Mouse (Mus musculus) ZHBTc4 (cell line): ENCODE data around the gene Tubb4b.

Source experiments
- DNase-seq: peaks from one replicate; pipeline ENCODE4 v3.0.0-alpha.2; 2011; ENCODE audit warnings: low read depth, low spot score

Tubb4b gene

DNA sequence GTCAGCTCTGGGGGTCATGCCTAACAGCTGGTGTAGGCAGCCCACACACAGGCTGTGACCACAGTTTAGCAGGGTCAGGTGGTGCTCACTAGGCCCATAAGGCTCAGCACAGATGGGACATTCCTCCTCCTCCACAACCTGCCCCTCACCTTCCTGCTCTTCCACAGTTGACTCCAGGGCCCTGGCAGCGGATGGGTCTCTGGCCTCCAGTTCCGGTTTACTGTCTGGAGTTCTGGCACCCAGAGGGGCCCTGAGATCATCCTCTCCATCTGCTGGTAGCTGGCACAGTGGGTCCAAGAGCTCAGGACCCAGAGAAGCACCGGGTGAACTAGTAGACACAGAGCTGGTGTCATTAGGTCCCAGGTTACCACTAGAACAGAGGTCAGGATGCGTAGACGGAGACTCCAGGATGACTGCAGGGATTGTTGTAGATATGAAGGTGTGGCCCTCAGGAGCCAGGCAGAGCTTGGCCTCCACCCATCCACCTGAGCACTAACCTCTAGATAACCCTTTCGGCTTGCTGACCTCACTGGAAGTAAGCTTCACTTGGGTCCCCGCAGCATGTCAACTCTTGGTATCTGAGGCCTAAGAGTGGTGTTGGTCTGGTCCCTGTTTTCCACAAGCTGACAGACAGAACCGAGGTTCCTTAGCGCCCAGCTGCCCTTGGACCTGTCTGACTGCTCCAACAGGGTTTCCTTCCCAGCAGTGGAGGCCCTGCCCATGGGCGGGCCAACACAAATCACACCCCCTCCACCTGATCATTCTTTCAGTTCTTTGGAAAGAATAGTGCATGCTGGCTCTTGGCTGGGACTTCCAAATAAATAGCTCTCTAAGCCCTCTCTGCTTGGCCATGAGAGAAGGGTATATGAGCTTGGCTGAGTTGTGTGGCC, 21.9 kb upstream of the Tubb4b start, which contains the start of gene AL732309.1:
Gene AL732309.1, minus strand, starts transcription at position 681 of the 890 bp plus-strand sequence.
- no peak for DNase-seq

GRCm38 (mm10) chr2:25244144-25244543, 19.6 kb upstream of the Tubb4b start:
- DNase-seq: no peak

GRCm38 (mm10) chr2:25243342-25243741, 18.8 kb upstream of the Tubb4b start:
- DNase-seq: no peak

DNA sequence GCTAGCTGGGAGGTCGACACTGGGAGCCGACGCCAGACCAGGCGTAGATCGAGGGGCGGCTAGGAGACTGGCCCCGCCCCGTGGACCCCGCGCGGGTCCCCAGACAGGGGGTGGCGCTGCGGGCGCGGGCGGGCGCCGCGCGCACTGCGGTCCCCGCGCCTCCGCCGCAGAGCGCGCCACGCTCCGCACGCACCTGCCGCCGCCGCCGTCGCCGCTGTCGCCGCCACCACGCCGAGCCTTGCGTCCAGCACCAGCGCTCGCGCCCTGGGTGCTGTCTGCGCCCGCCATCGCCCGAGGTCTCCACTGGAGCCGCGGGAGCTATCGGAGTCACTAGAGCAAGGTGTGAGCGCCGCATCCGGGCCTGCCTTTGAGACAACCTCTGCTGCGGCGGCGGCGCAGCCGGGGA, 17.6 kb upstream of the Tubb4b start, which contains the start of the genes Rnf208 and Cysrt1:
Gene Rnf208, plus strand, starts transcription at position 155 of the 406 bp plus-strand sequence.
Gene Cysrt1, minus strand, starts transcription at position 352 of the 406 bp plus-strand sequence.
- peak; percentile 52 for DNase-seq

- DNase-seq: peak; percentile 74
Observed at GRCm38 (mm10) chr2:25241438-25241775, 16.9 kb upstream of the Tubb4b start.

- DNase-seq: peak; percentile 98
Observed at GRCm38 (mm10) chr2:25240723-25241437, 16.4 kb upstream of the Tubb4b start.

DNA sequence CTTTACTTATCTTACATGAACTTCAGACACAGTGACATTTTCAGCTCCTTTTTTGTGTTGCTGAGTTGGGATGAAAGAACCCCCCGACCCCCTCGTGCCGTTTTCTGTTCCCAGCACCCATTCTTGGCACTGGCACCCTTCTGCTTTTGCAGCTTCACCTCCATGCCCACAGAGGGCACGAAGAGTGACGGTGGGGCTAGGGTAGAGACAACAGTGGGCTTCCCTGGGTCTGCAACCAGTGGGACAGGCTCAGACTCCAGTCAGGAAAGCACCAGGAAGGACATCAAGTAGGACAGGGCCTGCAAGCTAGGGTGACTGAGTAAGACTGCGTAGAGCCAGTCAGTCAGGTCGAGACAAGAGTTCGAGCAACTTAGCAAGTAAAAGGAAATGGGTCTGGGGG, 15.8 kb upstream of the Tubb4b start:
- DNase-seq: no peak

GRCm38 (mm10) chr2:25239766-25240165, 15.3 kb upstream of the Tubb4b start:
- DNase-seq: no peak

GRCm38 (mm10) chr2:25238106-25238505, 13.6 kb upstream of the Tubb4b start:
- no peak for DNase-seq

GRCm38 (mm10) chr2:25237522-25237921, 13.0 kb upstream of the Tubb4b start:
- DNase-seq: no peak

- DNase-seq: no peak
Observed at GRCm38 (mm10) chr2:25236614-25237013, 12.1 kb upstream of the Tubb4b start, which contains the start of gene Rnf224. Gene Rnf224 (minus strand): TSS chr2:25236787.

DNA sequence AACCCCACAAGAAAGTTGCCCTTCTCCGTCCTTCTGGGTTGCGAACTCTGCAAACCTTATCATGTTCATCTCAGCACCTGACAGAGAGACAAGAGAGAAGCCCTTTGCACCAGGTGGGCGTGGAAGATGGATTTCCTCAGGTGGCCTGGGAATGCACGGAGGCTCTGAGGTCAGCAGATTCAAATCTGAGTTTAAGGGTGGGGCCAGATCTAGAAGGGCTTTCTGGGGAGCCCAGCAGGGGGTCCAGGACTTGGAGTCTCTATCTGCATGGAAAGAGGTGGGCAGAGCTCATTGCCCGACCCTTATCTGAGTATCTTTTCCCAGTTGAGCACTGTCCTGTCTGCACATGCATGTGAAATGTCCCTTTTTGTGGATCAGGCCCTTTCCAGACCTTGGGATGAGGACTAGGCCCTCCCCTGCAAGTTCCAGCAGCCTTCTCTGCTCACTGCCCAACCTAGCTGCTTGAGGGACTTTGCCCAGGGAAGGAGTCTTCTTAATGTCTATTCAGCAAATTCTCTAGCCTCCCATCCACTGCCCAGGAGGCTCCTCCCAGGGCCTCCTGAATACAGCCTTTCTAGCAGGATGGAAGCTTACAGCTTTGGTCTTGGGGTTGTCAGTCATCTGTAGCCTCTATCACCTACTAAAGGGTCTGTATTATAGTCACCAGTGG, 10.2 kb upstream of the Tubb4b start:
- peak; percentile 39 for DNase-seq

DNA sequence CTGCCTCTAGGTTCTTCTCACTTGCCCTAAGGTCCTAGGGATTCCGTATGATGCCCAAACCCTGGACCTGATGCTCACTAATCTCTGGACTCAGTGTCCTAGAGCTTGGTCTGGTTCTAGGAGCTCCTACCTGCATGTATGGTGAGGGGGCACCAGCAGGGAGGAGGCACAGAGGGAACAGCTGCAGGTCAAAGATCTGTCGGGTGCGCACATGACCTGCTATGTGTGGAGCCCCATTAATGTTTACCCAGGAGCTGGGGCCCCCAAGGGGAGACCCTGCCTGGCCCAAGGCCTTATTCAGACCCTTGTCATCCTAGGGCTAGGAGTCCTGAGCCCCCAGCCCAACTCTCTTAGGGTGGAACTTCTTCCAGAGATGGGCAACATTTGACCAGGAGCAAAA, 9.5 kb upstream of the Tubb4b start, which contains the start of gene Slc34a3:
Gene Slc34a3, minus strand, starts transcription at position 315 of the 400 bp plus-strand sequence.
- no peak for DNase-seq

GRCm38 (mm10) chr2:25233421-25233820, 8.9 kb upstream of the Tubb4b start:
- DNase-seq: no peak

- peak; percentile 58 for DNase-seq
Observed at GRCm38 (mm10) chr2:25231038-25231437, 6.5 kb upstream of the Tubb4b start.

DNA sequence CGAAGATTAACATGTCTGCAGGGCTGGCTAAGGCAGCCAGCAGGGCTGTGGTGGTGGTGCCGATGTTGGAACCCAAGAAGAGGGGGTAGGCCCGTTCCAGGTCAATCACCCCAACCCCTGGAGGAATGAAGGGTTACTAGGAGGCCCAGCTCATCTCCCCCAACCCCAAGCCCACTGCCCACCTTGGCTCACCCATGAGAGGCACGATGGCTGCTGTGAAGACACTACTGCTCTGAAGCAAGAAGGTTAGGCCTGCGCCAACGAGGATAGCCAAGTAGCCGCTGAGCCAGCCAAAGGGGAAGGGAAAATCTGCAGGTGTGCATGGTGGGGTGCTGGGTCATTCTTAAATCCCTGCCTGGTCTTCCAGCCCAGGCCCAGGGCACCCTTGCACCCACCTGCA, 6.1 kb upstream of the Tubb4b start:
- no peak for DNase-seq

- no peak for DNase-seq
Observed at GRCm38 (mm10) chr2:25229582-25229981, 5.1 kb upstream of the Tubb4b start.

DNA sequence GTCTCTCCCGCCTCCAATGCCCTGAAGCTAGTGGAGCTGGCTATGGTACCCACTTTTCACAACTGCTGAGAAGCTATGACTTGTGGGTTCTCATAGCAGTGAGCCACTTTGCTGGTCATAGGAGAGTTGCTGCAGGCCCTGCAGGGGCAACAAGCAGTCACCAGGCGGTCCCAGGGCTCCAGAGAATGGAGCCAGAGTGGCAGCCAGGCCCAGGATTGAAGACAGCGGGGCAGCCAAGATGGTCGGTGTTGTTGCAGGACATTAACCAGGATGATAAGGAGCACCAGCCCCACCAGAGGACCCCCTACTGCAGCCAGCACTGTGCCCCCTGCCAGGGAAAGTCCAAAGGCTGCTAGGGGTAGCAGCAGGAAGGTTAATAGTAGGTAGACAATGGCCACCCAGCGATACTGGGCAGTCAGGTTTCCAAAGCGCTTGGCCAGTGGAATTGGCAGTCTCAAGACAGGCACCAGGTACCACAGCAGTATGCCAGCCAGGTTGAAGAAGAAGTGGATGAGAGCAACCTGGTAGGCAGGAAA, 4.6 kb upstream of the Tubb4b start:
- DNase-seq: no peak

DNA sequence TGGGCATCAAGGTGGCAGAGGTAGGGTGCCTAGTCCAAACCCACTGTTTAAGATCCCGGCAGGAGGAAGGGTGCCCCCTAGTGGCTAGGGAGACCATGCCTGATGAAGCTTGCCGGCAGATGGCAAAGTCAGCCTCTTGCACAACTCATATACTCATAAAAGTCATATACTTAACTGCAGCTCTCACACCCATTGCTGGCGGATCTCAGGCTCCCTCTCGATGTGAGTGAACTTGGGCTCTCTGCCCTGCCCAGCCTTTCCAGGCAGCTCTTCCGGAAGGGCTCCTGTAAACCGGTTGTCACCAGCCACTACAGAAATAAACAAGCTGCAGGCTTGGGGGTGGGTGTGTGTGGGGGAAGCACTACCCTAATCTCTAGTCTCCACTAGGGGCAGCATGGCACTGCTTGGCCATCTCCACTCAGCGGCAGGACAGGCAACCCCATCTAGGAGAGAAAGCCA, 4.0 kb upstream of the Tubb4b start:
- peak; percentile 96 for DNase-seq

GRCm38 (mm10) chr2:25227406-25227805, 2.9 kb upstream of the Tubb4b start:
- no peak for DNase-seq

GRCm38 (mm10) chr2:25226864-25227263, 2.4 kb upstream of the Tubb4b start:
- no peak for DNase-seq
